Mouse (Mus musculus) forebrain, embryonic 15.5 days (tissue): ENCODE results near the gene Emx2. TPM values are rescaled to one million over a fixed set of nuclear protein-coding genes. Genes with fewer than 3 reads are reported as not detected.

ENCODE experiments used
- ATAC-seq: fragments of 200-750 bp; cut with Nextera tagmentation; replicated peaks from 2 replicates; pipeline ENCODE4 v1.8.0; 2017; ENCODE audit warnings: mild to moderate bottlenecking, moderate TSS enrichment, moderate library complexity
- H3K27ac ChIP-seq: fragments of 300-500 bp; sonication (generic); replicated peaks from 2 replicates; pipeline ENCODE4 v1.5.1; 2015; ENCODE audit warnings: mild to moderate bottlenecking, inconsistent platforms
- H3K27me3 ChIP-seq: fragments of 300-500 bp; sonication (generic); 2 replicates; pipeline ENCODE4 v1.6.1; 2015; ENCODE audit warnings: inconsistent platforms
- H3K36me3 ChIP-seq: fragments of 300-500 bp; sonication (generic); 2 replicates; pipeline ENCODE4 v1.6.1; 2015; ENCODE audit warnings: mild to moderate bottlenecking, inconsistent platforms
- H3K4me1 ChIP-seq: fragments of 300-500 bp; sonication (generic); 2 replicates; pipeline ENCODE4 v1.6.1; 2015; ENCODE audit warnings: inconsistent platforms
- H3K4me2 ChIP-seq: fragments of 300-500 bp; sonication (generic); replicated peaks from 2 replicates; pipeline ENCODE4 v1.6.1; 2015; ENCODE audit warnings: mild to moderate bottlenecking, inconsistent platforms
- H3K4me3 ChIP-seq: fragments of 300-500 bp; sonication (generic); 2 replicates; pipeline ENCODE4 v1.5.1; 2015; ENCODE audit warnings: mild to moderate bottlenecking, inconsistent platforms
- H3K9ac ChIP-seq: fragments of 300-500 bp; sonication (generic); replicated peaks from 2 replicates; pipeline ENCODE4 v1.6.1; 2015; ENCODE audit warnings: mild to moderate bottlenecking, inconsistent platforms
- H3K9me3 ChIP-seq: fragments of 300-500 bp; sonication (generic); 2 replicates; pipeline ENCODE4 v1.6.1; 2016; ENCODE audit warnings: inconsistent platforms
- WGBS: fragments of 180-500 bp; shearing (Covaris S2); methylation state at CpG from one replicate; pipeline ENCODE4 v1.1.7; 2015; ENCODE audit warnings: mixed read lengths; 5-methylcytosine and 5-hydroxymethylcytosine counted together
- polyA plus RNA-seq: library from polyadenylated mRNA; unstranded; fragments of >200 nt; fragmentation: Nextera tagmentation; extraction: Ambion mirVana; gene quantifications from 2 replicates; pipeline ENCODE4 v1.2.1, GENCODE M21; 2015

Gene Emx2
- polyA plus RNA-seq, 1 experiment from 2014 or later = 14.7 TPM

DNA sequence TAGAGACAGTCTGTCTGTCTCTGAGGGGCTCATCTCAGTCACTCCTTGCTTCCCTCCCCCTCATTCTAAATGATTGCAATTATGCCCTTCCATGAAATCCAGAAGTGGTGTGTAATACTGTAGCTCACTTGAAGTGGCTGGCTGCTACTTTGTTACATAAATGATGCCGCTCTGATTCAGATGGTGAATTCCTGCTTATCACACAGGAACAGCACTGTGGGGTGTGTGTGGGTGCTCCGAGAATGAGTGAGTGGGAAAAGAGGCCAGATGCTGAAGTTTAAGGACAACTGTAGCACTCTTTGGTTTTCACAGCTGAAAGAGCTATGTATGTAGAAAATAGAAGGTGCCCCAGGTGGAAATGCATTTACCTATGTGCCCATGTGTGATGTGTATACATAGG is 14.7 kb downstream of the Emx2 start:
- peaks cover 33% of the 10 kb centered on the region for H3K4me1 ChIP-seq
- no peak overlapping the region for H3K4me3 ChIP-seq
- H3K27me3 ChIP-seq = peaks cover 24% of the 10 kb centered on the region
- H3K27ac ChIP-seq = no peak overlapping the region
- no peak for ATAC-seq
- H3K9me3 ChIP-seq = no peaks in the 10 kb centered on the region
- H3K9ac ChIP-seq = no peak overlapping the region
- H3K4me2 ChIP-seq = no peak overlapping the region
- no peaks in the 10 kb centered on the region for H3K36me3 ChIP-seq
- 81% methylated on average over 2 of the region's 2 CpGs for WGBS

DNA sequence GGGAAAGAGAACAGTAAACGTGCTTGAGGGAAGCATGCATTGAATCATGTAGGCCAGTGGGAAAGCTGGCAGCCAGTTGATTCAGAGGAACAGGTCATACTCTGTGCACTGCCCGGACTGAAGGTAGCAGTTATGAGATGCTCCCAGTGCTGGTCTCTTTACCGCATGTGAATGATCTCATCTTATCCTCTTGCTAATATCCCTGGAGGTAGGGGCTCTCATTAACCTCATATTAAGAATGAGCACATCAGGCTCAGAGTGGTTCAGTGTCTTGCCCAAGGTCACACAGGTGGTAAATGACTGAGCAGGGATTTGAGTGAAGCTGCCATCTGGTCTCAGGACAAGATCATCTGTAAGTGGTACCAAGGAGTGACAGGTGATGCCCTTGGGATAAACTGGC is 21.7 kb downstream of the Emx2 start:
- H3K27ac ChIP-seq = no peak overlapping the region
- H3K36me3 ChIP-seq = no peaks in the 10 kb centered on the region
- no peak for ATAC-seq
- 85% methylated on average over 3 of the region's 3 CpGs for WGBS
- H3K4me1 ChIP-seq = no peaks in the 10 kb centered on the region
- H3K9ac ChIP-seq = no peak overlapping the region
- H3K27me3 ChIP-seq = no peaks in the 10 kb centered on the region
- H3K9me3 ChIP-seq = no peaks in the 10 kb centered on the region
- H3K4me3 ChIP-seq = no peak overlapping the region
- no peak overlapping the region for H3K4me2 ChIP-seq

DNA sequence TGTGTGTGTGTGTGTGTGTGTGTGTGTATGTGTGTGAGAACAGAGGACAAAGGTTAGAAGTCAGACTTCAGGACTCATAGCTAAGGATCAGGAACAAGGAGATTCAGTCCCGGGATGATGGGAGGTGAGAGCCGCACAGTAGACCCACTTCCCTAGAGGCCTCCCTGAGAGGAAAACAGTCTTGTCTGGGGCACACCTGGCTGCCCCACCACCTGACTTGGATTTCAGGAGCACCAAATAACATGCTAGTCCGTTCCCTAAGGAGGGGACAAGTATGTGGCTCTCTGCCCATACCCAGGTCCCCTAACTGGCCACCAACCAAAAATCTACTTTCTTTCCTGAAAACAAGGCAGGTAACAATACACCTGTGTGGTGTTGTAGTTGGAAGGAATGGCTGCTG is 22.4 kb downstream of the Emx2 start:
- Histone ChIP-seq H3K4me1 (no peaks in the 10 kb centered on the region), H3K9ac (no peak overlapping the region), H3K9me3 (no peaks in the 10 kb centered on the region), H3K27ac (no peak overlapping the region), H3K36me3 (no peaks in the 10 kb centered on the region), H3K4me3 (no peak overlapping the region), H3K27me3 (no peaks in the 10 kb centered on the region), H3K4me2 (no peak overlapping the region)
- WGBS = 90% methylated on average over 3 of the region's 3 CpGs
- ATAC-seq = no peak

DNA sequence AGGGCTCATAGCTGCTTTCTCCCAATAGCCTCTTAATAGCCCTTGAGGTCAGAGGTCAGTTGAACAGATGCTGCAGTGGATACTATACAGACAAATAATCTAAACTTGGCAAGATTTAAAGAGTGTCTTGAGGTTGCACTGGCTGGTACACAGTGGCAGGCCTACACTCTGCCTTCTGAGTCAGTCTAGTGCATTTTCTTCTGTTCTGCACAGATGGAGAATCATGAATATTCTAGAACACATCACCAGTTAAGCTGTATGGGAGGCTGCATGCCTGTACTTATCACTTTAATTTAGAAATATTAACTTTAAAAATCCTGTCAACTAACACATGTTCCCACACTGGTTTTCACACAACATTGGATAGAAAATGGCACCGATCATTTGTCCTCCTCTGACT is 34.1 kb downstream of the Emx2 start:
- H3K9me3 ChIP-seq = no peaks in the 10 kb centered on the region
- H3K36me3 ChIP-seq = no peaks in the 10 kb centered on the region
- H3K4me2 ChIP-seq = no peak overlapping the region
- H3K4me3 ChIP-seq = no peak overlapping the region
- ATAC-seq = no peak
- WGBS = 86% methylated on average over 1 of the region's 1 CpGs
- H3K27ac ChIP-seq = no peak overlapping the region
- no peaks in the 10 kb centered on the region for H3K27me3 ChIP-seq
- H3K4me1 ChIP-seq = no peaks in the 10 kb centered on the region
- H3K9ac ChIP-seq = no peak overlapping the region

DNA sequence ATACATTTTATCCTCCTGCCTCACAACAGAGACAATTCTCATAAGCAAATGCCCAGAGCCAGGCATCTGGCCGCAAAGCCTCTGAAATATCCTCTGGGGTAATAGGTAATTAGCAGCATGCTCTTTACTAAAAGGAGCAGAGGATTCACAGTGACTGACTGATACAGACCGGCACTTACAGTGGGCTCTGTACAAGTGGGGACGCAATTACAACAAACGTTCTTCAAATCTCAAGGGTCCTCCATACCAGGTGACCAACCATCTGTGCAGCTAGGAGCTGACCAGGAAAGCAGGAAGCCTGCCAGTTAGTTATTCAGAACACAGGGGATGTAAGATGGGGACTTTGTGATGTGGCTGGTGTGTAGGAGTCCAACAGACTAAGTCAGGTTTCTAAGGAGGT is 38.7 kb downstream of the Emx2 start:
- H3K4me1 ChIP-seq = no peaks in the 10 kb centered on the region
- WGBS = 61% methylated on average over 4 of the region's 4 CpGs
- ATAC-seq = no peak
- H3K9me3 ChIP-seq = no peaks in the 10 kb centered on the region
- no peaks in the 10 kb centered on the region for H3K27me3 ChIP-seq
- no peak overlapping the region for H3K4me2 ChIP-seq
- H3K9ac ChIP-seq = no peak overlapping the region
- no peak overlapping the region for H3K27ac ChIP-seq
- H3K36me3 ChIP-seq = no peaks in the 10 kb centered on the region
- no peak overlapping the region for H3K4me3 ChIP-seq

DNA sequence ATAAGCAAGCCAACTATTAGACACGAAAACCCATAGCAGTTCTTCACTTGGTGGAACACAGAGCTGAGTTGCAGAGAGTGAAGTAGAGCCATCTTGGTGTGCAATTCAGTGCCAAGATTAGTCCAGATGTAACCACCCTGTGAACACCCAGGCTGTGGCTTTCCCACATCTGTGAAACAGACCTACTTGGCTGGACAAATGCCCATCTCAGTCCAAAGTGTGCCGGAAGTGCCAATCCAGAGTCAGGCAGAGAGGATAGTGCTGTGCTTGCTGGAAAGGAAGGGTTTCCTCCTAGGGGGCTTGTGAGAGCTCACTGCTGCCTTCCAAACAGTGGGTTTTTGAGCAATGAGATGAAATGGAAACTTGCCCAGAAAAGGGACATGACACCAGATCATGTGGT is 50.7 kb downstream of the Emx2 start:
- WGBS = 93% methylated on average over 2 of the region's 2 CpGs
- Histone ChIP-seq H3K27me3 (no peaks in the 10 kb centered on the region), H3K9me3 (no peaks in the 10 kb centered on the region), H3K36me3 (no peaks in the 10 kb centered on the region), H3K4me2 (no peak overlapping the region), H3K4me3 (no peak overlapping the region), H3K9ac (no peak overlapping the region), H3K4me1 (no peaks in the 10 kb centered on the region), H3K27ac (no peak overlapping the region)
- no peak for ATAC-seq

DNA sequence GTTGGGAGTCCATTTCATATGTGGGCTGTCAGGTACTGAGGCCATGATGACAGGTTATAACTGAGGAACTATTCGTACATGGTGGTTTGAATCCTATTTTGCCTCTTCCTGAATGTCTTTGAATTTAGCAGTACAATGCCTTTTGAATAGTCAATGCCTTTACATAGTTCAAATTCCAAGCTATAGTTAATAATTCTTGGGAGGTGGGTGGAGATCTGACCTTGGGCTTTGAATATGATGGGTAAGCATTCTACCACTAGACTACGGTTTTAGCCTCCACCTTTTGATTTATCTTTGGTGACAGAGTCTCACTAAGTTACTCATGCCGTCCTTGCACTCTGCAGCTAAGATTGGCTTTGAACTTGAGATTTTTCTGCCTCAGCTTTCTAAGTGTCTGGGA is 55.0 kb downstream of the Emx2 start:
- 89% methylated on average over 3 of the region's 3 CpGs for WGBS
- H3K27me3 ChIP-seq = no peaks in the 10 kb centered on the region
- H3K9ac ChIP-seq = no peak overlapping the region
- no peak for ATAC-seq
- H3K4me3 ChIP-seq = no peak overlapping the region
- H3K9me3 ChIP-seq = no peaks in the 10 kb centered on the region
- H3K27ac ChIP-seq = no peak overlapping the region
- H3K4me1 ChIP-seq = no peaks in the 10 kb centered on the region
- no peak overlapping the region for H3K4me2 ChIP-seq
- H3K36me3 ChIP-seq = no peaks in the 10 kb centered on the region

Other genes starting within 250 kb of the Emx2 start
- not detected in 2 replicates for gene Kcnk18, start 239.2 kb upstream of the Emx2 start, polyA plus RNA-seq
- 24.1 and 25.0 TPM in 2 replicates for gene Slc18a2, start 197.5 kb upstream of the Emx2 start, polyA plus RNA-seq
- 7.7 and 10.5 TPM in 2 replicates for gene Rps12-ps3, start 136.1 kb upstream of the Emx2 start, polyA plus RNA-seq
- gene Pdzd8, start 112.6 kb upstream of the Emx2 start, polyA plus RNA-seq = 8.7 and 9.2 TPM in 2 replicates